Mouse (Mus musculus) heart, embryonic 16.5 days (tissue): ENCODE data around the gene Ubc. TPM values are rescaled to one million over a fixed set of nuclear protein-coding genes. Genes with fewer than 3 reads are reported as not detected.
A peak's percentile ranks its signal among the peaks of the same experiment; 100 is the strongest.

Experiments used
- ATAC-seq: fragments of 200-750 bp; cut with Nextera tagmentation; replicated peaks from 2 replicates; pipeline ENCODE4 v1.8.0; 2017; ENCODE audit warnings: moderate number of reproducible peaks; ENCODE audit not compliant: insufficient read depth, low FRiP score; ENCODE audit errors: extremely low read depth
- H3K27ac ChIP-seq: fragments of 300-500 bp; sonication (generic); 2 replicates; pipeline ENCODE4 v1.5.1; 2014; ENCODE audit warnings: mild to moderate bottlenecking, low read length, control low read depth, moderate library complexity
- H3K27me3 ChIP-seq: fragments of 300-500 bp; sonication (generic); 2 replicates; pipeline ENCODE4 v1.6.1; 2014; ENCODE audit warnings: low read length, mixed read lengths; ENCODE audit not compliant: control insufficient read depth, insufficient read depth
- H3K36me3 ChIP-seq: fragments of 300-500 bp; sonication (generic); 2 replicates; pipeline ENCODE4 v1.6.1; 2014; ENCODE audit not compliant: control insufficient read depth, insufficient read depth
- H3K4me1 ChIP-seq: fragments of 300-500 bp; sonication (generic); 2 replicates; pipeline ENCODE4 v1.6.1; 2014; ENCODE audit warnings: low read length, mixed read lengths; ENCODE audit not compliant: control insufficient read depth, insufficient read depth
- H3K4me2 ChIP-seq: fragments of 300-500 bp; sonication (generic); 2 replicates; pipeline ENCODE4 v1.6.1; 2014; ENCODE audit warnings: low read depth, mild to moderate bottlenecking, control low read depth, low read length
- H3K4me3 ChIP-seq: fragments of 300-500 bp; sonication (generic); 2 replicates; pipeline ENCODE4 v1.5.1; 2014; ENCODE audit warnings: mild to moderate bottlenecking, control low read depth, low read length
- H3K9ac ChIP-seq: fragments of 300-500 bp; sonication (generic); 2 replicates; pipeline ENCODE4 v1.6.1; 2014; ENCODE audit warnings: low read length, control low read depth
- H3K9me3 ChIP-seq: fragments of 300-500 bp; sonication (generic); replicated peaks from 2 replicates; pipeline ENCODE4 v1.6.1; 2016; ENCODE audit warnings: low read length; ENCODE audit not compliant: control insufficient read depth
- WGBS: fragments of 180-500 bp; shearing (Covaris S2); extraction: QIAGEN DNeasy Blood & Tissue Kit; methylation state at CpG from one replicate; pipeline ENCODE4 v1.1.7; 2014; 5-methylcytosine and 5-hydroxymethylcytosine counted together
- polyA plus RNA-seq: library from polyadenylated mRNA; unstranded; fragments of >200 nt; fragmentation: Nextera tagmentation; extraction: Ambion mirVana; gene quantifications from 2 replicates; pipeline ENCODE4 v1.2.1, GENCODE M21; 2015

The Ubc gene
- polyA plus RNA-seq, 1 experiment from 2014 or later = 928 TPM

- Histone ChIP-seq H3K27ac (peak overlapping the region; percentile 46), H3K36me3 (no peaks in the 10 kb centered on the region), H3K4me1 (peaks cover 8% of the 10 kb centered on the region; the same call in 1 of the 2 replicates), H3K9me3 (no peaks in the 10 kb centered on the region), H3K4me2 (peak overlapping the region; percentile 45), H3K27me3 (no peaks in the 10 kb centered on the region), H3K4me3 (no peak overlapping the region), H3K9ac (no peak overlapping the region)
- ATAC-seq = no peak; the same call in 1 of the 2 replicates
- WGBS = 54% methylated on average over 5 of the region's 5 CpGs
Measured at GRCm38 (mm10) chr5:125358270-125358608, 31.8 kb downstream of the Ubc start.

DNA sequence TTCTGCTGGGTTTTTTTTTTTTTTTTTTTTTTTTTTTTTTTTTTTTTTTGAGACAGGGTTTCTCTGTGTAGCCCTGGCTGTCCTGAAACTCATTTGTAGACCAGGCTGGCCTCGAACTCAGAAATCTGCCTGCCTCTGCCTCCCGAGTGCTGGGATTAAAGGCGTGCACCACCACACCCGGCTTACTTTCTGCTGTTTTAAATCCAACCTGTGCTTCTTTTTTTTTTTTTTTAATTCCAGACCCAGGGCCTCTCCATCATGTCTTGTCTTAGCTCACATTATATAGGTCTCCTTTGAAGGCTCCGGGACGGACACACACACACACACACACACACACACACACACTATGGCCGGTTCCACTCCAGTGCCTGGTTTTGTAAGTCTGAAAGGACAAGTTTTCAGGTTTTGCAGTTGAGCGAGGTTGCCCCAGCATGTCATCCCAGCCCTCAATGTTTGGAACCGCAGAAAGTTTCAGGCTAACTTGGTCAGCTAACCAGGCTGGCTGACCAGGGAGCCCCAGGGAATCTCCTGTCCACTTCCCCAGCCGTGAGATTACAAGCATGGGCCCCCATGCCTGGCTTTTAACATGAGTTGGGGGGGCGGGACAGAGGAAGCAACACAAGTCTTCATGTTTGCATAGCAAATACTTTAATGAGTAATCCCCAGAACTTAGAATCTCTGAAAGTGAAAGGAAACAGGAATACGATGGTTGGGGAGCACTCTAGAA is 32.3 kb downstream of the Ubc start:
- Histone ChIP-seq H3K9me3 (peaks cover 3% of the 10 kb centered on the region; the same call in 1 of the 2 replicates), H3K4me1 (peaks cover 8% of the 10 kb centered on the region; the same call in 1 of the 2 replicates), H3K9ac (no peak overlapping the region), H3K4me3 (no peak overlapping the region), H3K27me3 (no peaks in the 10 kb centered on the region), H3K4me2 (peak overlapping the region; percentile 45), H3K27ac (peak overlapping the region; percentile 46), H3K36me3 (no peaks in the 10 kb centered on the region)
- no peak for ATAC-seq
- WGBS = 68% methylated on average over 12 of the region's 12 CpGs

GRCm38 (mm10) chr5:125355650-125356049 is 34.4 kb downstream of the Ubc start:
- no peak for ATAC-seq
- WGBS = 34% methylated on average over 7 of the region's 7 CpGs
- Histone ChIP-seq H3K27me3 (no peaks in the 10 kb centered on the region), H3K9ac (no peak overlapping the region), H3K4me1 (peaks cover 8% of the 10 kb centered on the region; the same call in 1 of the 2 replicates), H3K4me3 (no peak overlapping the region), H3K36me3 (no peaks in the 10 kb centered on the region), H3K4me2 (no peak overlapping the region), H3K27ac (no peak overlapping the region), H3K9me3 (peaks cover 3% of the 10 kb centered on the region; the same call in 1 of the 2 replicates)

- Histone ChIP-seq H3K9ac (no peak overlapping the region), H3K4me1 (peaks cover 8% of the 10 kb centered on the region; the same call in 1 of the 2 replicates), H3K4me3 (no peak overlapping the region), H3K9me3 (peaks cover 3% of the 10 kb centered on the region; the same call in 1 of the 2 replicates), H3K27ac (no peak overlapping the region), H3K36me3 (no peaks in the 10 kb centered on the region), H3K27me3 (no peaks in the 10 kb centered on the region), H3K4me2 (no peak overlapping the region)
- no peak for ATAC-seq
- 57% methylated on average over 7 of the region's 7 CpGs for WGBS
Measured at GRCm38 (mm10) chr5:125354885-125355492, 35.0 kb downstream of the Ubc start.

GRCm38 (mm10) chr5:125352781-125353294 is 37.2 kb downstream of the Ubc start:
- Histone ChIP-seq H3K4me3 (no peak overlapping the region), H3K27ac (no peak overlapping the region), H3K36me3 (no peaks in the 10 kb centered on the region), H3K9ac (no peak overlapping the region), H3K27me3 (no peaks in the 10 kb centered on the region), H3K4me2 (no peak overlapping the region), H3K9me3 (peaks cover 3% of the 10 kb centered on the region; the same call in 1 of the 2 replicates), H3K4me1 (peaks cover 6% of the 10 kb centered on the region; the same call in 1 of the 2 replicates)
- 85% methylated on average over 5 of the region's 5 CpGs for WGBS
- ATAC-seq = no peak

DNA sequence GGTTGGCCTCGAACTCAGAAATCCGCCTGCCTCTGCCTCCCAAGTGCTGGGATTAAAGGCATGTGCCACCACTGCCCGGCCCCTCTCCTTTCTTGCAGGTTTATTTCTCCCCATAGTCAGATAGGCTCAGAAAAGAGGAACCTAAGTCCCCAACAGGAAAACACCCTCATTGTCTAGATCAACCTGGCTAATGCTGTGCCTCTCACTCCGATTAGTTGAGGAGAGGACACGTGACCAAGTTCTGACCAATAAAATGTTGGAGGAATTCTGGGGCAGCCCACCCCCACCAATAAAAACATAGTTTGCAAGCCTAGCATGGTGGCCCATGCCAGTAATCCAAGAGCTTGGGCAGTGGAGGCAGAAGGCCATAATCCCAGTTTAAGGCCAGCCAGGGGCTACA is 38.1 kb downstream of the Ubc start:
- Histone ChIP-seq H3K27me3 (no peaks in the 10 kb centered on the region), H3K36me3 (no peaks in the 10 kb centered on the region), H3K4me1 (peaks cover 6% of the 10 kb centered on the region; the same call in 1 of the 2 replicates), H3K27ac (no peak overlapping the region), H3K9me3 (peaks cover 3% of the 10 kb centered on the region; the same call in 1 of the 2 replicates), H3K4me2 (no peak overlapping the region), H3K9ac (no peak overlapping the region), H3K4me3 (no peak overlapping the region)
- ATAC-seq = no peak
- 87% methylated on average over 5 of the region's 5 CpGs for WGBS

- Histone ChIP-seq H3K4me3 (no peak overlapping the region), H3K9me3 (peaks cover 3% of the 10 kb centered on the region; the same call in 1 of the 2 replicates), H3K4me2 (no peak overlapping the region), H3K4me1 (peaks cover 6% of the 10 kb centered on the region; the same call in 1 of the 2 replicates), H3K27ac (no peak overlapping the region), H3K27me3 (no peaks in the 10 kb centered on the region), H3K36me3 (no peaks in the 10 kb centered on the region), H3K9ac (no peak overlapping the region)
- 74% methylated on average over 8 of the region's 8 CpGs for WGBS
- ATAC-seq = no peak
Measured at GRCm38 (mm10) chr5:125351057-125351456, 38.9 kb downstream of the Ubc start.

GRCm38 (mm10) chr5:125349391-125349790 is 40.6 kb downstream of the Ubc start:
- Histone ChIP-seq H3K9ac (no peak overlapping the region), H3K27ac (no peak overlapping the region), H3K4me3 (no peak overlapping the region), H3K27me3 (no peaks in the 10 kb centered on the region), H3K9me3 (peaks cover 3% of the 10 kb centered on the region; the same call in 1 of the 2 replicates), H3K4me2 (no peak overlapping the region), H3K36me3 (no peaks in the 10 kb centered on the region), H3K4me1 (no peaks in the 10 kb centered on the region)
- 77% methylated on average over 3 of the region's 3 CpGs for WGBS
- no peak for ATAC-seq

DNA sequence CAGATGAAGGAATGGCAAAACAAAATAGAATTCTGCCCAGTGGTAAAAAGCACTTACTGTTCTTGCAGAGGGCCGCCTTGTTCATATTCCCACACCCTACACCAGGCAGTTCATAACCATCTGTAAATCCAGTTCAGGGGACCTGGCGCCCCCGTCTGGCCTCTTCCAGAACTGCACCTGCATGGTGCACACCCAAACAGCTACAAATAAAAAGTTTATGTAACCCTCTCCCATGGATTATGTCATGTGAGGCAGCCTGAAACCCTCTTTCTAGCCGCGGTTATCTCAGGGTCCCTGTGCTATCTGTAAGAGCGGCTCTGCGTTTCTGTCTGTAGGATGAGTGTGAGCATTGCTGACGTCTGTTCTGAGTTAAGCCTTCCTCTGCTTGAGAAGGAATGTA is 41.5 kb downstream of the Ubc start:
- WGBS = 25% methylated on average over 8 of the region's 8 CpGs
- no peak for ATAC-seq
- Histone ChIP-seq H3K27me3 (no peaks in the 10 kb centered on the region), H3K27ac (no peak overlapping the region), H3K4me1 (no peaks in the 10 kb centered on the region), H3K9me3 (peaks cover 3% of the 10 kb centered on the region; the same call in 1 of the 2 replicates), H3K9ac (no peak overlapping the region), H3K4me2 (no peak overlapping the region), H3K36me3 (no peaks in the 10 kb centered on the region), H3K4me3 (no peak overlapping the region)
